Mouse (Mus musculus) MEL-GATA-1-ER (cell line): Measurements from ENCODE around the gene Rpl12.
A peak's percentile ranks its signal among the peaks of the same experiment; 100 is the strongest.
"Not testable (repeated sequence)": the region's sequence is repeated elsewhere in the genome, so short reads cannot be mapped to it uniquely, and the experiment has no call there.

Experiments
- DNase-seq: peaks from one replicate; pipeline ENCODE4 v3.0.0-alpha.2; 2012; ENCODE audit warnings: low read depth; ENCODE audit errors: extremely low read depth

Rpl12 gene

DNA sequence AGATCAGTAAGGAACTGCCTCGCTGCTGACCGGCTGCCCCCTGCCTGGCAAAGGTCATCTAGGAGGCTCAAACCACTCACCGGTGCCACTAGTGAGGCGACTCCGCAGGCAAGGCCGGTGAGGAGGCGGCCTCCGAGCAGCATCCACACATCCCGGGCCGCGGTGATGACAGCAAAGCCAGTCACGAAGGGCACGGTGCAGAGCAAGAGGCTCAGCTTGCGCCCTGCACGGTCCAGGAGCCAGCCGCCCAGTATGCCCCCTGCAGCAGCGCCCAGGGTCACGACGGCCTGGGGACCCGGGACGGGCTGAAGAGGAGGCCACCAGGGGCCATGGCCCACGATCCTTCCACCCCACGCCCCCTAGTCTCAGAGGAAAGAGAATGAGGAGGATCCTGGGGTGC lies 19.9 kb downstream of the Rpl12 start:
- DNase-seq = no peak

DNA sequence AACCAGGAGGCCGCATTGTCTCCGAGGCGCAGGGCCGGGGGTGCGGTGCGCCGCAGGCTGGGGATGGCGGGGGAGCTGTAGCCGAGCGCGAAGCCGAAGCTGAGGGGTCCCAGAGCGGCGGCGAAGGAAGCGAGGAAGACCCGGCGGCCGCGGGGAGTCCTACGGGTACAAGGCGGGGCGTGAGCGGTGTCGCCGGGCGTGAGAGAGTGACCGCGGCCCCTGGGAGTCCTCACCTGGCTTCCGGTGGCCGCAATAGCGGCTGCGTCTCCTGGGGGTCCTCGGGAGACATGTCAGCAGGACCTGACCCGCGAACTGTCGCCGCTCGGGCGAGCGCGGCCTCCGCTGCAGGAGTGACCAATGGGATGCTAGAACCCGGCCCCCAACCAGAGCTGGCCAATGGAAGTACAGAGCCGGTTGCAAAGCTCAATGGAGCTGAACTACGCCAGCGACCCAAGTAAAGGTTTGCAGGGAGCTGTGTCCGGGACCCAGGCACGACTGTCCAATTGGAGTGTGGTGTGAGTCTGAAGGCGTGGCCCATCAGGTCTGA lies 20.4 kb downstream of the Rpl12 start, which contains the start of gene Slc2a8:
TSS of gene Slc2a8 (minus strand) at position 359 of the 547 bp plus-strand sequence.
- peak; percentile 95 for DNase-seq

DNA sequence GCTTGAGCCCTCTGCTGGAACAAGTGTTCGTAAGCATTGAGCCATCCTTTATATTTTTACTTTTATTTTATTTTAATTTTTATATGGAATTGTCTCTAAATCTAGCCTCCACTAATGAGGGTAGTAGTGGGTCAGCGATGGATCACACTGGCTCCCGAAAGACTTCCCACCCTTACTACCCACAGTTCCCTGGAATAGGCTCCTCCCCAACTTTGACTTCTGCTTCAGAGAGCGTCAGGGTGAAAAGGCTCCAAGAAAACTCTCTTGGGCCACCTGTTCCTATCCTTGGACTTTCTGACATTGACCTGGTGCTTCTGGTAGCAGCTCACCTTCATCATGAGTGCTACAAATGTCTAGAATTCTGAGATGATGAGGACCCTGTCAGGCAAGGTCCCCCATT lies 21.3 kb downstream of the Rpl12 start:
- DNase-seq = no peak

DNA sequence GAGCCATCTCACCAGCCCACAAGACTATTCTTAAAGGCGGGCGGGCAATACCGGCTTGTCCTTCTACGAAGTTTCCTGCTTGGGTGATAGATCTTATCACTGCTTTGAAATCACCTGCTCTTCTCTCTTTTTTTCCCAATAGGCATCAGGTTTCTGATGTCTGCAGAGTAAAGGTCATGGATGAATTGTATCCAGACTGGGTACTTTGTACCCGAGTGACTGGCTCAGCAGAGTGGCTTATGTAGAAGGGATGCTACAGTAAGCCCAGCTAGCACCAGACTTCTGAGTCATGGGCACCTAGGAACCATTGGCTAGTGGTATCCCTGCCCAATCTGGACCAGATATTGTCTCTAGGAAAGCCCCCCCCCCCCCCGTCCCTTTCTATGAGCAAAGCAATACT lies 22.3 kb downstream of the Rpl12 start:
- DNase-seq = no peak

DNA sequence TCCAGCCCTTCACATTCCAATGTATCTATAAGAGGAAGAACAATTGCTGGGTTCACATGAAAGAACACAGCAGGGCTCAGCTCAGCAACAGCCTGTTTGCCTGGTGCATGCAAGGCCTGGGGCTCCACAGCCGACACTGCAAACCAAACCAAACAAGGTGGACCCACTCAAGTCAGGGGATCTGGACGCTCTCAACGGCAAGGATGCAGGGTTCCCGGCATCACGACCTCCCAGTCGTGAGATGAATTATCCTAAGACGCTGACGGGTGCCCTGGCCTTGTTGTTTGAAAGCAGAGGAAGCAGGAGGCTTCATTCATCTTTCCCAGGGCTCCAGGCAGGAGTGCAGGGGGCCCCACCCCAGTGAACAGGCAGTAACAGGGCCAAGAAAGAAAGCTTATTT lies 24.5 kb downstream of the Rpl12 start:
- DNase-seq = no peak

DNA sequence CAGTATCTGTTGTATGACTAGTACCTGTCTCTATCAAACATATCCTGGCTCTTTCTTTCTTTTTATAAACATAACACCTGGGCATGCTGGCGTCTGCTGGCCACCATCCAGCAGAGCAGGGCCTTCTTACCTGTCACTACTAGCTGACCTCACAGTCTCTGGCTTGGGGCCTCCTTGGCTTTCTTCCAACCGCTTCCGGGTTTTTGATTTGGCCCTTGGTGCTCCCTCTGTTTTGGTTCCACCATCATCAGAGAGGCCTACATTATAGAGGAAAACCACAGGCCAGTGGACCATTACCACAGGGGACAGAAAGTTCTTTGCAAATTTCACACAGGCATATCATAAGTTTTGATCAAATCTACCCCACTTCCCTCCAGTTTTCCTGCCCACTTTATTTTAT lies 28.0 kb downstream of the Rpl12 start:
- no peak for DNase-seq

DNA sequence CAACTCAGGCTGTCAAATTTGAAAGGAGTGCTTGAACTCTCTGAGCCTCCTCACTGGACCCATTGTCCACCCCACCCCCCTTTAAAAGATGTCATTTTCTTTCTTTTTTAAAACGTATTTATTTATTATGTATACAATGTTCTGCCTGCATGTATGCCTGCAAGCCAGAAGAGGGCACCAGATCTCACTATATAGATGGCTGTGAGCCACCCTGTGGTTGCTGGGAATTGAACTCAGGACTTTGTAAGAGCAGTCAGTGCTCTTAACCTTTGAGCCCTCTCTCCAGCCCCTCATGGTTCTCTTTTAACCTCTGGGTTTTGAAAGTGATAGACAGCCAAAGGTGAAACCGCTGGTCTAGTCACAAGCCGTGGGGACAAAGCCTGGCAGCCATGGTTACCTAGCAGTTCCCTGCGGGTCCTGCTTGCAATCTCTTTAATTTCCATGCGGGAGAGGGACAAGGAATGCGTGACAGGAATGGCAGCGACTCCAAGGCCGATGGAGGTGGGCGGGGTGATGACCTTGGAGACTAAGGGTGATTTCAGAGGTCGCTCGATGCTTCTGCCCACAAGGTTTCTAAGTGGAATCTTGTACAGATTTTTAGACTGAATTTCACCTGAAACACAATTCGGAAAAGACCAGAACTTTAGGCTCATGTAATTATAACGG lies 28.9 kb downstream of the Rpl12 start:
- peak; percentile 17 for DNase-seq

DNA sequence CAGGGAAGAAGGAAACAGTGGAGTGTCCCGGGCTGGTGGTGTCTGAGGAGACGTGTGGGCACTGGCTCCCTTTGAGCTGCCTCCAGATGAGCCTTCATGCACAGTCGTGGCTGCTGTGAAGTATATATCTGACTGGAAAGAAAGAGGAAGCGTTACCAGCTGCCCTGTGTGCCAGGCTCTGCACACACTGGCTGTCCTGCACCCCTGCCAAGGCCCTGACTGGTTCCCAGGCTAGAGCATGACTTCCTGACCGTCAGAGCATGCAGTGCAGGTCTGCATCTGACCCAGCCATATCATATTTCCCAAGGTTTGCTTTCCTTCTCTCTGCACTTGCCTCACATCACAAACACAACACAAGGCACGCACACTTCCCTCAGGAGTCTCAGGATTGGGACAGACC lies 30.8 kb downstream of the Rpl12 start:
- DNase-seq = no peak

DNA sequence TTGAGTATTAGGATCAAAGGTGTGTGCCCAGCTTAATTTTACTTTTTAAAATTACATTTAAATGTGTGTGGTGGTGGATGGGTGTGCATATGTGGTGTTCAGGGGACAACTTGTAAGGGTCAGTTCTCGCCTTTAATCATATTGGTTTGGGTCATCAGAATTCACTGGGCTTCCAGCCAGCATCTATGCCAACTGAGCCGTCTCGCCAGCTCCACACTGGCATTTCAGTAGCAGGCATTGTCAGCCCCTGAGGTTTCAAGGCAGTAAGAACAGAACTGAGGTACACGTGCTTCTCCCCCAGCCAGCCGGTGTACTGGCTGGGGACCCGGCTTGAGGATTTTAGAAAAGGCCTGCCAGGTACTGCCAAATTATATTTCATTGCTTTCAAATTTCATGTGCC lies 35.7 kb downstream of the Rpl12 start:
- no peak for DNase-seq

DNA sequence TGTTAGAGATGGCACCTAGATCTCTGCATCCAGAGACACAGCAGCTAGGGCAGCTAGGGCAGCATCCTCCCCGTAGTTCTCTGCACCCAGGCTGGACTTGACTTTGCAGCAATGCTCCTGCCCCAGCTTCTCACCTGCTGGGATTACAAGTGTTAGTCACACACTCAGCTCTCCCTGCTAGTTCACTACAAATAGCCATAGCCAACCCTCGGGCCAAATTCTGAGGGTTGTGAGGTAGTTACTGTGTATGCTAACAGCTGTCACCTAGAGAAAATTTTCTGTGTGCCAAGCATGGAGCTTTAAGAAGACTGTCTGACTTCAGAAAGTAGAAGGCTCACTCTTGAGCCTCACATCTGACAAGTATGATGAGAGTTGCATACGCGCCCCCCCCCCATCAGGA lies 36.4 kb downstream of the Rpl12 start:
- no peak for DNase-seq

DNA sequence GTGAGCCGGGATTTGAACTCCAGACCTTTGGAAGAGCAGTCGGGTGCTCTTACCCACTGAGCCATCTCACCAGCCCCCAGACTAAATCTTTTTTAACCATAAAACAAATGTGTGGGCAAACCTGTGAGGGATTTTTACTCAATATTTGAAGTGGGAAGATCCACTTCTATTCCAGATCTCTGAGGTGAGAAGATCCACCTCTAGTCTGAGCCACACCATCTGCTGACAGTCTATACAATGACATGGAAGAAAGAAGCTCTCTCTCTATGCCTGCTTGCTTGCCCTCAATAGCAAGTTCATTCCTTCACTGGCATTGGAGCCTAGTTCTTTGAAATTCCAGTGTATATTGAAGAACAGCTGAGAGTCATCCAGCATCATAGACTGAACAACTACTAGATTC lies 38.4 kb downstream of the Rpl12 start:
- no peak for DNase-seq

DNA sequence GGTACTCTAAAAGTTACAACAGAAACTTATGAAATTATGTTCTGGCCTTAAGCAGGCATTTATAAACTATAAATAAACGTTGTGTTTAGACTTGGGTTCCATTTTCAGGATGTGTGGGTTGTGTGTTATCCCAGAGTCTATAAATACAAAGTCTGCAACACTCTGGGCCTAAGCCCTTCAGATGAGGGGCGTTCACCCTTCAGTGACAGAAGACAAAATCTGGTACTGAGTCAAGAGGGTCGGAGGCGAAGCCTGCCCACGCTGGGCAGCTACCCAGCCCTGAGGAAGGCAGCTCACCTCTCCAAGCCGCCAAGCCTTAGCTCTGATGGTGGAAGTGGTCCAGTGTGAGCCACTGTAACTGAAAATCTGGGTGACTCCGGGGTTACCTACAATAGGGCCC lies 40.8 kb downstream of the Rpl12 start:
- DNase-seq = no peak

DNA sequence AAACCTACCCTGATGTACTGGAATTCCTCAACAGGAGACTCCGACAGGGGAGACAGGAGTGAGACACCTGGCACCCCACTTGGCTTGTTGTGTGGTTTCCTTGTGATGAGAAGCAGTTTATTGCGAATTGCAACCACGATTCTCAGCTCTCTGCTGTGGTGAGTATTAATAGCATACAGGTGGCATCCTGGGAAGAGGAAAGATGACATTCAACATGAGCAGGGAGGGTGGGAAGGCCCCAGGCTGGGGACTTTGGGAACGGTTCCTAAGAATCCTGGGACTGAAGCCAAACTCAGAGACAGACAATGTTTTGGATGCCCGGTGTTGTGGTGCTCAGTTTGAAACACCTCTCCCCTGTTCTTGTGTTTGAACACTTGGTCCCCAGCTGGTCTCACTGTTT lies 43.7 kb downstream of the Rpl12 start:
- no peak for DNase-seq

DNA sequence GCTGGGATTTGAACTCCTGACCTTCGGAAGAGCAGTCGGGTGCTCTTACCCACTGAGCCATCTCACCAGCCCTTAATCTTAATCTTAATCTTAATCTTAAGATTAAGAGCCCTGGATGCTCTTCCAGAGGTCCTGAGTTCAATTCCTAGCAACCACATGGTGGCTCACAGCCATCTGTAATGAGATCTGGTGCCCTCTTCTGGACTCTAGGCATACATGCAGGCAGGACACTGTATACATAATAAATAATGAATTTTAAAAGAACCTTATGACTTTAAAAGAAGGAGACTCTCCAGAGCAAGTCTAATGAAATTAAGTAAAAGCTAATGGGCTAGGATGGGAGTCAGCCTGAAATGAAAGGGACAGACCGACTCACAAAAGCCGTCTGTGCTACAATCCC lies 47.7 kb downstream of the Rpl12 start:
- not testable (repeated sequence) for DNase-seq

DNA sequence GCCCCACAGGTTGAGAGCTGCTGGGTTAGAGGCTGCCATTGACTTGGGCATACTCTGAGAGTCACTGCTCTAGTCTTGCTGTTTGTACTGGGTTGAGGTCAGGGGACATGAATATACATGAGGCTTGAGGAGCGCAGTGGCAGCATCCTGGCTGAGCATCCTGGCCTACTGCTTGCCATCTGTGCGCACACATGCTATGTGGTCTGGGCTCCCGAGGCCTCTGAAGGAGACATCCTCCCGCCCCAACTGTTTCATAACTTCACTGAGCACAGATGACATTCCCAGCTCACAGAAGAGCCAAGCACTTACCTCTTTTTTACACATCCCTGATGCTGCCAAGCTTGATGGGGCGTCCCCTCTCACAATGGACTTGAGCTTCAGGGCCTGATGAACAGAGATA lies 53.5 kb downstream of the Rpl12 start:
- DNase-seq = no peak
